In the genomic region with DNA sequence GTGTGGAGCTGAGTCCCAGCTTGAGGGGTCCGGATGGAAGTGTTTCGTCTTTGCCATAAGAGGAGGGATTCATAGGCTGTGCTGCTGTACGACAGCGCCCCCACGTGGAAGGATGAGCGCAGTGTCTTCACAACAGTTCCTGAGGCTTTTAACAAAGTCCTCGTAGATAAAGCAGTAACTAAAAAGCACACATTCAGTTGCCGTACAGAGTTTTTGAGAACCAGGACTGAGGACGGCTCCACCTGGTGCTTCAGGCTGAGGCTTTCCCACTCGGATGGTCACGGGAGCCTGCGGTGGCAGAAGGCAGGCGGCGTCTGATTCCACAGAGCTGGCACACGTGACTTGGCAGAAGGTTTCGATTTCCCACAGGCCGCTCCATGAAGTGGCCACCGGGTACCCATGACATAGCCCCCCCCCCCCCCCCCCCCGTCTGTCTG, we compare ENCODE assay signal across 8 mouse cellular contexts. TPM values are rescaled to one million over a fixed set of nuclear protein-coding genes. Genes with fewer than 3 reads are reported as not detected.
A peak's percentile ranks its signal among the peaks of the same experiment; 100 is the strongest.
DNase-seq lines count a peak whose midpoint lies in the region; ATAC-seq lines count a peak whose summit lies in the region.

No protein-coding gene starts in this region.

- intact Hi-C loops in gastrocnemius, postnatal 36 days (cut with DNase I): loop anchor here (1.0 to 10.0 kb wide), 2 partner anchors 61 to 296 kb away; no protein-coding TSS in a partner anchor
- intact Hi-C loops in left cerebral cortex, postnatal 25 days (cut with DNase I): loop anchor here (1.0 to 5.0 kb wide), 2 partner anchors 43 to 63 kb away; no protein-coding TSS in a partner anchor

- 4% methylated on average over 18 of the region's 19 CpGs for WGBS in intestine, embryonic 15.5 days

- no peaks in the 10 kb centered on the region for H3K36me3 ChIP-seq in intestine, embryonic 15.5 days

- no peaks in the 10 kb centered on the region for H3K27me3 ChIP-seq in intestine, embryonic 15.5 days (replicated peaks)

- H3K9me3 ChIP-seq in intestine, embryonic 15.5 days: no peaks in the 10 kb centered on the region

- peak; percentile 74 for DNase-seq in adrenal gland, adult 8-10 months
- DNase-seq in embryo, embryonic 11.5 days (ENCODE audit: low read depth, low spot score): peak; percentile 83
- DNase-seq in gastrocnemius, postnatal 36 days: peak; percentile 79 to 83
- DNase-seq in left cerebral cortex, postnatal 25 days (ENCODE audit: low spot score in 2 of 2): peak; percentile 86 to 90
- peak; percentile 91 for DNase-seq in mesoderm, embryonic 11.5 days (ENCODE audit: low read depth, low spot score)
- DNase-seq in right cerebral cortex, postnatal 25 days: peak; percentile 83
- DNase-seq in urinary bladder, postnatal 36 days (ENCODE audit: low spot score in 2 of 2): peak; percentile 82 to 84

- peak overlapping the region; percentile 64; the same call in 1 of the 2 replicates for H3K27ac ChIP-seq in intestine, embryonic 15.5 days

- 0 out of 2 replicates have a peak, but pooled peaks cover 3% of the 10 kb centered on the region for H3K4me1 ChIP-seq in intestine, embryonic 15.5 days (replicated peaks)

- H3K9ac ChIP-seq in intestine, embryonic 15.5 days: peak overlapping the region; percentile 60

- H3K4me2 ChIP-seq in intestine, embryonic 15.5 days (replicated peaks): peak overlapping the region; percentile 66

- peak overlapping the region; percentile 45 for H3K4me3 ChIP-seq in intestine, embryonic 15.5 days (replicated peaks)

- ATAC-seq in intestine, embryonic 15.5 days: peak; percentile 91

RNA-seq across cellular contexts. Expression of a gene that starts 16.4 kb away (rescaled TPM):
- 10 to 100 TPM; 75.1 to 96.2 (median 85.1) TPM for total RNA-seq in adrenal gland, adult 8-10 months (2022)
- 10 to 100 TPM; 43.7 to 44.0 TPM for total RNA-seq in gastrocnemius, postnatal 36 days (2021)
- polyA plus RNA-seq in intestine, embryonic 15.5 days (2015; fragmentation: Nextera tagmentation; extraction: Ambion mirVana): 33.1 and 36.5 TPM in 2 replicates
- total RNA-seq in left cerebral cortex, postnatal 25 days (2021): 10 to 100 TPM; 27.1 to 28.1 TPM

RNA-seq across cellular contexts. Expression of a gene that starts 40.8 kb away (rescaled TPM):
- 10 to 100 TPM; 60.5 to 75.1 (median 72.7) TPM for total RNA-seq in adrenal gland, adult 8-10 months (2022)
- total RNA-seq in gastrocnemius, postnatal 36 days (2021): 10 to 100 TPM; 36.7 to 37.2 TPM
- polyA plus RNA-seq in intestine, embryonic 15.5 days (2015; fragmentation: Nextera tagmentation; extraction: Ambion mirVana): 19.0 and 19.5 TPM in 2 replicates
- 10 to 100 TPM; 22.4 to 27.0 TPM for total RNA-seq in left cerebral cortex, postnatal 25 days (2021)

Comparison
In these comparisons a context has a peak if more than half of its experiments do, and no peak if none do; other contexts are left out.
1. Peak in every context shown above with its lines: DNase-seq, ATAC-seq, H3K4me3 ChIP-seq and H3K27ac ChIP-seq.